Mouse (Mus musculus): ENCODE measurements around the gene Ccdc51. TPM values are rescaled to one million over a fixed set of nuclear protein-coding genes. Genes with fewer than 3 reads are reported as not detected.
"Not testable (repeated sequence)": the region's sequence is repeated elsewhere in the genome, so short reads cannot be mapped to it uniquely, and the experiment has no call there.

The Ccdc51 gene
- polyA plus RNA-seq, 1 experiment from 2014 or later, result 11.3 TPM

DNA sequence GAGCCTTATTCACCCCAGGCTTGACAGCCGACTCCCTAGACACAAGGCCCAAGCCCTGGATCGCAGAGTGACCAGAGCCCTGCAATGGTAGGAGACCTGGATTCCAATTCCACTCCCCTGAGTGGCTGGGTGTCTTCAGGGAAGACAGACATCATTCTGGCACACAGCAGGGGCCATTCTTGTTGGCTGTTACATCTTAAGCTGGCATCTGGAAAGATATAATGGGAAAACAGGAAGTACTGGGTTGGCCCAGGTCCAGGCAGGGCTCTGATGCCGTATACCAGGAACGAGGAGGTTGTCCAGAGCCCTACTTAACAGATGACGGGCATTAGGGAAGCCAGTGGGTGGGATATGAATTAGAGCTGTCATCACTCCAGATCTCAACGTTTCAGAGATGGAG, 41.0 kb downstream of the Ccdc51 start:
- Histone ChIP-seq H3K4me1 (replicated peaks; ENCODE audit: control insufficient read depth, insufficient read depth, low read length) (no peaks in the 10 kb centered on the region), H3K4me3 (replicated peaks; ENCODE audit: low read length) (no peak overlapping the region), H3K4me2 (replicated peaks) (no peak overlapping the region), H3K9me3 (ENCODE audit: control insufficient read depth, low read length) (no peaks in the 10 kb centered on the region), H3K36me3 (replicated peaks; ENCODE audit: control insufficient read depth, insufficient read depth) (peaks cover 15% of the 10 kb centered on the region), H3K9ac (no peak overlapping the region), H3K27ac (no peak overlapping the region), H3K27me3 (ENCODE audit: control insufficient read depth, insufficient read depth, low read length) (no peaks in the 10 kb centered on the region)
- 57% methylated on average over 6 of the region's 6 CpGs for whole genome bisulfite sequencing
- peak; percentile 17; the same call in 1 of the 2 replicates for ATAC-seq (ENCODE audit: low FRiP score)
- DNase-seq (ENCODE audit: low spot score), result no peak

- Histone ChIP-seq H3K27ac (no peak overlapping the region), H3K4me1 (replicated peaks; ENCODE audit: control insufficient read depth, insufficient read depth, low read length) (no peaks in the 10 kb centered on the region), H3K27me3 (ENCODE audit: control insufficient read depth, insufficient read depth, low read length) (no peaks in the 10 kb centered on the region), H3K9me3 (ENCODE audit: control insufficient read depth, low read length) (no peaks in the 10 kb centered on the region), H3K36me3 (replicated peaks; ENCODE audit: control insufficient read depth, insufficient read depth) (peaks cover 6% of the 10 kb centered on the region), H3K9ac (no peak overlapping the region), H3K4me3 (replicated peaks; ENCODE audit: low read length) (no peak overlapping the region), H3K4me2 (replicated peaks) (no peak overlapping the region)
- WGBS, result 89% methylated on average over 3 of the region's 3 CpGs
- ATAC-seq (ENCODE audit: low FRiP score) (0 out of 2 replicates have a peak, but pooled peaks have one; percentile 3), DNase-seq (ENCODE audit: low spot score) (no peak)
Observed at GRCm38 (mm10) chr9:109124164-109124563, 41.9 kb downstream of the Ccdc51 start.

DNA sequence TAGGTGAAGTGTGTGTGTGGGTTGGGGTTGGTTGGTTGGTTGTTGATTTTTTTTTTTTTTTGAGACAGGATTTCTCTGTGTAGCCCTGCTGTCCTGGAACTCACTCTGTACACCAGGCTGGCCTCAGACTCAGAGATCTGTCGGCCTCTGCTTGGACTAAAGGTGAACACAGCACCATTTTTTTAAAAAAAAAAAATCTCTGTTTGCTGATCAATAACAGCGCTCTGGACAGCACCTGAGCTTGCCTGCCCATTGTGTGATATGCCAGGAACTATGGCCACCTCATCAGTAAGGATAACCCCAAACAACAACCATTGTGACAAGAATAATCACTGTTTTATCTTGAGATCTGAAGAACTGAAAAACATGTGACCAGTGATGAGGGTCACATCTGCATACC, 42.8 kb downstream of the Ccdc51 start:
- no peak overlapping the region for H3K9ac ChIP-seq
- no peaks in the 10 kb centered on the region for H3K36me3 ChIP-seq (replicated peaks; ENCODE audit: control insufficient read depth, insufficient read depth)
- no peak overlapping the region for H3K4me3 ChIP-seq (replicated peaks; ENCODE audit: low read length)
- ATAC-seq (ENCODE audit: low FRiP score) (no peak), DNase-seq (ENCODE audit: low spot score) (no peak)
- no peaks in the 10 kb centered on the region for H3K4me1 ChIP-seq (replicated peaks; ENCODE audit: control insufficient read depth, insufficient read depth, low read length)
- no peak overlapping the region for H3K27ac ChIP-seq
- 84% methylated on average over 2 of the region's 2 CpGs for WGBS
- no peaks in the 10 kb centered on the region for H3K27me3 ChIP-seq (ENCODE audit: control insufficient read depth, insufficient read depth, low read length)
- no peaks in the 10 kb centered on the region for H3K9me3 ChIP-seq (ENCODE audit: control insufficient read depth, low read length)
- H3K4me2 ChIP-seq (replicated peaks), result no peak overlapping the region

GRCm38 (mm10) chr9:109125481-109125880, 43.2 kb downstream of the Ccdc51 start:
- 69% methylated on average over 3 of the region's 3 CpGs for WGBS
- Histone ChIP-seq H3K4me3 (replicated peaks; ENCODE audit: low read length) (no peak overlapping the region), H3K9ac (no peak overlapping the region), H3K9me3 (ENCODE audit: control insufficient read depth, low read length) (no peaks in the 10 kb centered on the region), H3K4me1 (replicated peaks; ENCODE audit: control insufficient read depth, insufficient read depth, low read length) (no peaks in the 10 kb centered on the region), H3K27ac (no peak overlapping the region), H3K27me3 (ENCODE audit: control insufficient read depth, insufficient read depth, low read length) (no peaks in the 10 kb centered on the region), H3K4me2 (replicated peaks) (no peak overlapping the region), H3K36me3 (replicated peaks; ENCODE audit: control insufficient read depth, insufficient read depth) (no peaks in the 10 kb centered on the region)
- DNase-seq (ENCODE audit: low spot score) (no peak), ATAC-seq (ENCODE audit: low FRiP score) (no peak)

DNA sequence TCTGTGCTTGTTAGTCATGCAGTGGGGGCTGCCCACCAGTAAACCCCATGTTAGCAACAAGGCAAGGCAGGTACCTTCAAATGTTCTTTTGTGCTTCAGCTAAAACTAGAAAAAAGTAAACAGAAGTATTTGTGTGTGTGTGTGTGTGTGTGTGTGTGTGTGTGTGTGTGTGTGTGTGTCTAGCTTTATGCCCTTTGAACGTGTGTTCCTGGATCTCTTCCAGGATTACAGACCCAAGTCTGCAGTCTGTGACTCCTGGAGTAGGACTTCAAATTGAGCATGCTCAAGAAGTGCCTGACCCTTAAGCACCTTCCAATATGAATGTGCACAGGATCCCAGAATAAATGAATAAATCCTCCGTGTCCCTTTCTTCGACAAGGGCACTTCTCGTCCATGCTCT, 44.8 kb downstream of the Ccdc51 start:
- 81% methylated on average over 4 of the region's 4 CpGs for WGBS

GRCm38 (mm10) chr9:109128211-109128610, 45.9 kb downstream of the Ccdc51 start:
- Histone ChIP-seq H3K27me3 (ENCODE audit: control insufficient read depth, insufficient read depth, low read length) (no peaks in the 10 kb centered on the region), H3K4me2 (replicated peaks) (no peak overlapping the region), H3K4me1 (replicated peaks; ENCODE audit: control insufficient read depth, insufficient read depth, low read length) (no peaks in the 10 kb centered on the region), H3K27ac (no peak overlapping the region), H3K9ac (no peak overlapping the region), H3K4me3 (replicated peaks; ENCODE audit: low read length) (no peak overlapping the region), H3K9me3 (ENCODE audit: control insufficient read depth, low read length) (no peaks in the 10 kb centered on the region), H3K36me3 (replicated peaks; ENCODE audit: control insufficient read depth, insufficient read depth) (no peaks in the 10 kb centered on the region)
- ATAC-seq (ENCODE audit: low FRiP score), result no peak
- DNase-seq (ENCODE audit: low spot score), result peak; percentile 48
- 63% methylated on average over 3 of the region's 3 CpGs for WGBS

More for the DNA sequence above, 44.8 kb downstream of the Ccdc51 start:
- DNase-seq (ENCODE audit: low spot score) (no peak), ATAC-seq (ENCODE audit: low FRiP score) (no peak)
- H3K9me3 ChIP-seq (ENCODE audit: control insufficient read depth, low read length), result no peaks in the 10 kb centered on the region
- H3K27me3 ChIP-seq (ENCODE audit: control insufficient read depth, insufficient read depth, low read length), result no peaks in the 10 kb centered on the region
- H3K4me1 ChIP-seq (replicated peaks; ENCODE audit: control insufficient read depth, insufficient read depth, low read length), result no peaks in the 10 kb centered on the region
- no peak overlapping the region for H3K27ac ChIP-seq
- no peak overlapping the region for H3K4me2 ChIP-seq (replicated peaks)
- no peak overlapping the region for H3K9ac ChIP-seq
- no peak overlapping the region for H3K4me3 ChIP-seq (replicated peaks; ENCODE audit: low read length)
- H3K36me3 ChIP-seq (replicated peaks; ENCODE audit: control insufficient read depth, insufficient read depth), result no peaks in the 10 kb centered on the region

DNA sequence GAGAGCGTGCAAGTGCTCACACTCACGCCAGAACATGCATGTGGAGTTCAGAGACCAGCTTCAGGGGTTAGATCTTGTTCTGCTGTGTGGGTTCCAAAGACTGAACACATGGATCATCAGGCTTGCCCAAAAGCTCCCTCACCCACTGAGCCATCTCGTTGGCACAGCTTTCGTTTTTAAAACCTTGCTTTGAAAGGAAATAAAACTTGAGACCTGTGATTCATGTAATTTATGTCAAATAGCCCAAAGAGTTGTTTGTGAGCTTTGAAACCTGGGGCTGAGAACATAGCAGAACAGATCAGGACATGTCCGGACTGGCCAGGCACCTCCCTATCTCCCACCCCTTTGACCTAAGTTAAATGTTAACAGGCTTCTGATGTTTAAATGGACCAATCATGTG, 47.8 kb downstream of the Ccdc51 start:
- Histone ChIP-seq H3K4me2 (replicated peaks) (no peak overlapping the region), H3K9me3 (ENCODE audit: control insufficient read depth, low read length) (no peaks in the 10 kb centered on the region), H3K4me1 (replicated peaks; ENCODE audit: control insufficient read depth, insufficient read depth, low read length) (no peaks in the 10 kb centered on the region), H3K36me3 (replicated peaks; ENCODE audit: control insufficient read depth, insufficient read depth) (no peaks in the 10 kb centered on the region), H3K27ac (no peak overlapping the region), H3K27me3 (ENCODE audit: control insufficient read depth, insufficient read depth, low read length) (no peaks in the 10 kb centered on the region), H3K9ac (no peak overlapping the region), H3K4me3 (replicated peaks; ENCODE audit: low read length) (no peak overlapping the region)
- ATAC-seq (ENCODE audit: low FRiP score) (no peak), DNase-seq (ENCODE audit: low spot score) (no peak)
- 90% methylated on average over 5 of the region's 5 CpGs for WGBS

DNA sequence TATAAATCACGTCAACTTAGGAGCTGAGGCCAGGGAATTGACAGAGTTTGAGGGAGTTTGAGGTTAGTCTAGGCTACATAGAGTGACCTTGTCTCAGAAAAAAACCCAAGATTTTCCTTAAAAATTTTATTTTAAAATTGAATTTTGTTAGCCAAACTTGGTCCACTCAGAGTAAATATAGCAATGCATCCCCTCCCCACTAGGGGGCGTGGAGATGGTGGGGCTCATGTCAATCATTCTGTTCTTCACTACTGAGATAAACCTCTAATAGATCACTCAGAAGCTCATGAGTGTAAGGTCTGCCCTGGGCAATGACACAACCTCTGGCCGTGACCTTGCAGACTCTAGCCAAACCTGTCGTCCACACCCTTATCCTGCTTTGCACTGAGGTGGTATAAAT, 58.1 kb downstream of the Ccdc51 start:
- H3K9ac ChIP-seq; H3K27me3 ChIP-seq (ENCODE audit: control insufficient read depth, insufficient read depth, low read length); H3K4me1 ChIP-seq (replicated peaks; ENCODE audit: control insufficient read depth, insufficient read depth, low read length); H3K4me2 ChIP-seq (replicated peaks); DNase-seq (ENCODE audit: low spot score); ATAC-seq (ENCODE audit: low FRiP score); H3K4me3 ChIP-seq (replicated peaks; ENCODE audit: low read length); H3K36me3 ChIP-seq (replicated peaks; ENCODE audit: control insufficient read depth, insufficient read depth); H3K27ac ChIP-seq; H3K9me3 ChIP-seq (ENCODE audit: control insufficient read depth, low read length): not testable (repeated sequence)
- 68% methylated on average over 4 of the region's 4 CpGs for WGBS

Measured in hindbrain, embryonic 14.5 days (tissue).